Mouse (Mus musculus): ENCODE data around the gene Sept5. TPM values are rescaled to one million over a fixed set of nuclear protein-coding genes. Genes with fewer than 3 reads are reported as not detected.

Gene Sept5
- polyA plus RNA-seq, 1 experiment from 2014 or later: 3.2 TPM

DNA sequence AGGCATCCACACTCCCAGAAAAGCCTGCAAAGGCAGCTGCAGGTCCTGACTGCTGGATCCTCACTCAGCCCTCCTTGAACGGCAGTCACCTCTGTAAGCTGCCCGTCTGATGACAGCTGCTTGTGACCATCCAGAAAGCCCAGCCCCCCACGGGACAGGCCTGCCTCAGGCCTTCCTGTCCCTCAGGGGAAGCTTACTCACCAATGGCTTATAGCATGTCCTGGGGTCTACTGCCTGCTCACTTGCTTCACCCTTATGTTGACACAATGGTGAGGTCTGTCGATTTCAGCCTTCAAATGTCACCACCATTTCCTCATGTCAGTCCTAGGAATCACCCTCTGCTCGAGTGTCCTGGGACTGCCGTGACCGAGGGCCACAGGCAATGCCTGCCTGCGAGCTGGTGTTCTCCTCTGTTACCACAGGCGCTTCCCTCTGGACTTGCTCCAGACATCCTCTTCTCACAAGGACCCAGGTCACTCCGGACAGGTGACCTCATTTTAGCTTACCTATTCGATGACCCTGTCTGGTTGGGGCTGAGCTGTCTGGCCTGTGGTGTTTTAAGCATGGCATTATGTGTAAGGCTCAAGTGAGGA lies 13.7 kb upstream of the Sept5 start:
- Histone ChIP-seq H3K9me3 (ENCODE audit: low read length) (0 out of 2 replicates have a peak, but pooled peaks cover 3% of the 10 kb centered on the region), H3K4me3 (ENCODE audit: low read depth, low read length) (no peak overlapping the region), H3K4me2 (ENCODE audit: low read depth, low read length) (no peak overlapping the region), H3K4me1 (ENCODE audit: insufficient read depth) (no peaks in the 10 kb centered on the region), H3K36me3 (replicated peaks; ENCODE audit: insufficient read depth, low read length) (no peaks in the 10 kb centered on the region), H3K27ac (ENCODE audit: low read depth) (no peak overlapping the region), H3K9ac (replicated peaks) (no peak overlapping the region), H3K27me3 (ENCODE audit: insufficient read depth, low read length) (no peaks in the 10 kb centered on the region)
- DNase-seq: no peak
- TF ChIP-seq CTCF (IDR thresholded peaks at IDR 0.05; ENCODE audit: low read depth): no peak
- no peak for TF ChIP-seq EP300 (IDR thresholded peaks at IDR 0.05; ENCODE audit: low read depth)
- WGBS (ENCODE audit: insufficient replicate concordance): 56% methylated on average over 11 of the region's 11 CpGs
- ATAC-seq: no peak

DNA sequence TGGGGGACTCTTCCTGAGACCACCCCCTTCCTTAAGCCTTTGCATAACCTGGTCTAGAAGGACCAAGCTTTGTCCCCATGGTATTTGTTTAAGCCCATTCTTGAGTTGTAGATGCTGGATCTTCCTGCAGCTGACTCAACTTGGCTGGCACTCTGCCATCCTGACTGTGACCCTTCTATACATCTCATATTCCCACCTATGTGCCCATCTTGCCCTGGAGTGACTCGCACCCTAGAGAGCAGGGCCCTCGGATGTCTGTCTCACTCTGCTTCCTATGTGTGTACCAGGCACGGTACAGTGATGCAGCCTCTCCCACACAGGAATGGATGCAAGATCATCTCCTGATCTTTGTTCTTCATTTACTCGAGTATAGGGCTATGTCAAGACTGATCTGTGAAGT lies 13.1 kb upstream of the Sept5 start:
- Histone ChIP-seq H3K4me3 (ENCODE audit: low read depth, low read length) (no peak overlapping the region), H3K27ac (ENCODE audit: low read depth) (no peak overlapping the region), H3K9me3 (ENCODE audit: low read length) (no peaks in the 10 kb centered on the region), H3K27me3 (ENCODE audit: insufficient read depth, low read length) (no peaks in the 10 kb centered on the region), H3K36me3 (replicated peaks; ENCODE audit: insufficient read depth, low read length) (no peaks in the 10 kb centered on the region), H3K4me1 (ENCODE audit: insufficient read depth) (no peaks in the 10 kb centered on the region), H3K4me2 (ENCODE audit: low read depth, low read length) (no peak overlapping the region), H3K9ac (replicated peaks) (no peak overlapping the region)
- DNase-seq (no peak), ATAC-seq (no peak)
- TF ChIP-seq EP300 (IDR thresholded peaks at IDR 0.05; ENCODE audit: low read depth): no peak
- no peak for TF ChIP-seq CTCF (IDR thresholded peaks at IDR 0.05; ENCODE audit: low read depth)
- 72% methylated on average over 4 of the region's 4 CpGs for WGBS (ENCODE audit: insufficient replicate concordance)

DNA sequence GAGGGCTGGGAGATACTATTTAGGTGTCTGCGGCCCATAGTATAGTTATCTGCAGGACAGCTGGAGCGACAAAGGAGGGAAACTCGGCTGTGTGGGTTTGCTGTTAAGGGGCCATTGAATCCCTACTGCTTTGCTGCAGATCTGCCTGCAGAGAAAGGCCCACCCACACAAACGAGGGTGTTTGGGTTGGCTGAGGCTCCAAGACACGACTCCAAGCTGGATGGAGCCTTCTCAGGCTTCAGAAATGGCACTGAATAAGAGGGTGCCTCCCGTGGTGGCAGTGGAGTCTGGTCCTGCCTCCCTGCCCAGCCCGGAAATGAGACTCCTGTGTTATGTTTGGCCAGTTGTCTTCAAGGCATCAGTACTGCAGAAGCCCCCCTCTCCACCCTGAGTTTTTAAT lies 12.5 kb upstream of the Sept5 start:
- Histone ChIP-seq H3K36me3 (replicated peaks; ENCODE audit: insufficient read depth, low read length) (no peaks in the 10 kb centered on the region), H3K4me2 (ENCODE audit: low read depth, low read length) (no peak overlapping the region), H3K27ac (ENCODE audit: low read depth) (no peak overlapping the region), H3K9ac (replicated peaks) (no peak overlapping the region), H3K27me3 (ENCODE audit: insufficient read depth, low read length) (no peaks in the 10 kb centered on the region), H3K4me3 (ENCODE audit: low read depth, low read length) (no peak overlapping the region), H3K9me3 (ENCODE audit: low read length) (no peaks in the 10 kb centered on the region), H3K4me1 (ENCODE audit: insufficient read depth) (no peaks in the 10 kb centered on the region)
- TF ChIP-seq CTCF (IDR thresholded peaks at IDR 0.05; ENCODE audit: low read depth): no peak
- TF ChIP-seq EP300 (IDR thresholded peaks at IDR 0.05; ENCODE audit: low read depth): no peak
- WGBS (ENCODE audit: insufficient replicate concordance): 41% methylated on average over 7 of the region's 7 CpGs
- DNase-seq (no peak), ATAC-seq (no peak)

DNA sequence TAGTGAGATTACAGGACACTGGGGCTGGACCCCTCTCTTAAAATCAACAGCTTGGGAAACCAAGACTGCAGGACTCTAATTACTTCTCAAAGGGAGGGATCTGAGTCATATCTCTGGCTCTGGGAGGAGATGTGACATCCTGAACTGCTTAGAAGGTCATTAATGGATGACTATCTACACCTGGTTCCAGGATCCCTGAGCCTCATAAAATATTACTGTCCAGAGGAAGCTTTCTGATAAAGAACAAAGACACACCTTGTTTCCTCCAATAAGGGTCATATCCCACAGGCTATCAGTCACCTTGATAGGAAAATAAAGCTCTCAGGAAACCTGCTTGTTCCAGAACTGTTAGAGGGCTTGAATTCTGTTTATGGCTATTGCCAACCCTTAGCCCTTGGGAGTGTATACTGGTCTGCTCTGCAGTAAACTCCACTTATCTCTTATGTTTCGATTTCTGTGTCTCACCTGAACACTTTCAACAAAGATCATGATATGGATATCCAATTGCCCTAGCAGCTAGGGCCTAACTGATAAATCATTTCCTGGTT lies 9.7 kb upstream of the Sept5 start:
- Histone ChIP-seq H3K4me2 (ENCODE audit: low read depth, low read length) (no peak overlapping the region), H3K4me3 (ENCODE audit: low read depth, low read length) (no peak overlapping the region), H3K27ac (ENCODE audit: low read depth) (no peak overlapping the region), H3K4me1 (ENCODE audit: insufficient read depth) (no peaks in the 10 kb centered on the region), H3K9ac (replicated peaks) (no peak overlapping the region), H3K36me3 (replicated peaks; ENCODE audit: insufficient read depth, low read length) (no peaks in the 10 kb centered on the region), H3K9me3 (ENCODE audit: low read length) (no peaks in the 10 kb centered on the region), H3K27me3 (ENCODE audit: insufficient read depth, low read length) (no peaks in the 10 kb centered on the region)
- TF ChIP-seq EP300 (IDR thresholded peaks at IDR 0.05; ENCODE audit: low read depth) (no peak), CTCF (IDR thresholded peaks at IDR 0.05; ENCODE audit: low read depth) (no peak)
- 57% methylated on average over 1 of the region's 1 CpGs for WGBS (ENCODE audit: insufficient replicate concordance)
- no peak for ATAC-seq
- DNase-seq: no peak

DNA sequence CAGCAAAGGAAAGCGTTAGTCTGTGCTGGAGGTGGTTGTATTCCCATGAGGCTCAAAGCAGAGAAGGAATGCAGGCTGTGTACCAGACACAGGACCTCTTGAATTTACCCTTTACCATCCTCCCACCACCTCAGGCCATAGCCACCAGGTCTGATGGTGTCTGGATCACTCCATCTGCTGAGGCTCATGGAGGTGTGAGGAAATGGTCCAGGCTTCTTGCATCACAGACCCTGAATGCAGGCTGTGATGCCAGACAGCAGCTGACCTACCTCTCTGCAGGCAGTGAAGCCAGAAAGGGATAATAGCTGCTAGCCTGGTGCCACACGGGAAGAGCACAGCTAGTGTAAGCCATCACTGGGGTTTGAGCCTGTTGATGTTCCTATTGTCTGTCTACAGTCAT lies 8.6 kb upstream of the Sept5 start:
- no peak overlapping the region for H3K9ac ChIP-seq (replicated peaks)
- 43% methylated on average over 2 of the region's 2 CpGs for WGBS (ENCODE audit: insufficient replicate concordance)
- DNase-seq: peak; percentile 15
- no peaks in the 10 kb centered on the region for H3K27me3 ChIP-seq (ENCODE audit: insufficient read depth, low read length)
- no peak for ATAC-seq
- no peaks in the 10 kb centered on the region for H3K36me3 ChIP-seq (replicated peaks; ENCODE audit: insufficient read depth, low read length)
- no peaks in the 10 kb centered on the region for H3K9me3 ChIP-seq (ENCODE audit: low read length)
- no peak overlapping the region for H3K4me3 ChIP-seq (ENCODE audit: low read depth, low read length)
- no peak overlapping the region for H3K27ac ChIP-seq (ENCODE audit: low read depth)
- TF ChIP-seq CTCF (IDR thresholded peaks at IDR 0.05; ENCODE audit: low read depth) (no peak), EP300 (IDR thresholded peaks at IDR 0.05; ENCODE audit: low read depth) (no peak)
- no peaks in the 10 kb centered on the region for H3K4me1 ChIP-seq (ENCODE audit: insufficient read depth)
- H3K4me2 ChIP-seq (ENCODE audit: low read depth, low read length): no peak overlapping the region

DNA sequence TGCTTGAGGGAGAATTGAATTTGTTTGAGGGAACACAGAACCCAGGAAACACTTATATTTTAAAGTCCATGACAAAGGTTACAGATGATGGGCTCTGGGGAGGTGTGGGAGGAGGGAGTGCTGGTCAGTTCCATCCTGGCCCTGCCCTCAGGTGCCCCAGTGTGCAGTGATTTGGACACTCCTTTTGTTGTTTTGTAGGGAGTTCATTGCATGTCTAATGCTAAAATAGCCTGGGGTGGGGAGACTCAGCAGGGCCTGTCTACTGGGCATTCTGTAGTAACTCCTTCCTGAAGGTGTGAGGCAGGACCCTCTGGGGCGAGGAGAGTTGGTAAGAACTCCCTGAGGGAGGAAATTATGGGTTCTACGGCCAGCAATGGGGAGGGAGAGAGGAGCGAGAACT lies 7.0 kb upstream of the Sept5 start:
- no peak overlapping the region for H3K27ac ChIP-seq (ENCODE audit: low read depth)
- no peaks in the 10 kb centered on the region; the same call in 1 of the 2 replicates for H3K4me1 ChIP-seq (ENCODE audit: insufficient read depth)
- ATAC-seq (no peak), DNase-seq (peak; percentile 2)
- no peaks in the 10 kb centered on the region for H3K36me3 ChIP-seq (replicated peaks; ENCODE audit: insufficient read depth, low read length)
- H3K27me3 ChIP-seq (ENCODE audit: insufficient read depth, low read length): no peaks in the 10 kb centered on the region
- H3K4me3 ChIP-seq (ENCODE audit: low read depth, low read length): no peak overlapping the region
- H3K9ac ChIP-seq (replicated peaks): no peak overlapping the region
- H3K4me2 ChIP-seq (ENCODE audit: low read depth, low read length): no peak overlapping the region
- WGBS (ENCODE audit: insufficient replicate concordance): 36% methylated on average over 3 of the region's 3 CpGs
- TF ChIP-seq EP300 (IDR thresholded peaks at IDR 0.05; ENCODE audit: low read depth) (no peak), CTCF (IDR thresholded peaks at IDR 0.05; ENCODE audit: low read depth) (no peak)
- no peaks in the 10 kb centered on the region for H3K9me3 ChIP-seq (ENCODE audit: low read length)
